8 mouse cellular contexts compared by ENCODE assay signal in the genomic region with DNA sequence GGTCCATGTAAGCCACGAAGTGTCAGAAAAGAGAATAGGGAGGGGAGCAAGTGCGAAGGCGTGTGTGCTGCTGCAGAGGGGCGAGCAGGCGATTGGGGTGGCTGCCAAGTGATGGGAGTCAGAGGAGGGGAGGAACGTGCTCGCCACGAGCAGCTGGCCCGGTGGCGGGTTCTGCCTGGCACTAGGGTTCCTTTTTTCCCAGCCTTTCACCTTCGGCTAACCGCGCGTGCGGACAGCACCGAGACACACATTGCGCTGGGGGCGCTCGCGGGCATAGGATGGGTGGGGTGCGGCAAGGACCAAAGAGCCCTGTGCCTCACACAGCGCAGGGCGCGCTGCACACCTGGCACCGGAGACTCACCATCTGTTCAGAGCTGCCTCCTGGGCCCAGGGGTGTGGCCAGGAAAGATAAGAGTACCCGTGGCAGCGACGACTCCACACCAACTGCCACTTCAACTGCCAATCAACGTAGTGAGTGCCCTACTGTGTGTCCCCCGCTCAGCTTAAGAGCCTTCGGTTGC. TPM values are rescaled to one million over a fixed set of nuclear protein-coding genes. Genes with fewer than 3 reads are reported as not detected.
DNase-seq lines count a peak whose midpoint lies in the region; ATAC-seq and TF ChIP-seq lines count a peak whose summit lies in the region.

No protein-coding gene starts in this region.

- peak overlapping the region; percentile 89 for H3K4me3 ChIP-seq in ES-Bruce4 (ENCODE audit: low read depth, low read length)
- peak overlapping the region; percentile 89 for H3K4me3 ChIP-seq in cerebellum, adult 2 months (replicated peaks; ENCODE audit: insufficient read depth, low read depth, low read length)
- H3K4me3 ChIP-seq in forebrain, postnatal 0 days (ENCODE audit: low read depth, low read length): peak overlapping the region; percentile 58
- peak overlapping the region; percentile 57 for H3K4me3 ChIP-seq in neural tube, embryonic 14.5 days (ENCODE audit: low read depth, low read length)

- no peaks in the 10 kb centered on the region for H3K27me3 ChIP-seq in ES-Bruce4 (ENCODE audit: control insufficient read depth, insufficient read depth, low read length, poor library complexity, severe bottlenecking)
- H3K27me3 ChIP-seq in cerebellum, adult 2 months (ENCODE audit: control insufficient read depth, insufficient read depth, low read length): no peaks in the 10 kb centered on the region
- H3K27me3 ChIP-seq in forebrain, postnatal 0 days (ENCODE audit: insufficient read depth, low read length): no peaks in the 10 kb centered on the region
- no peaks in the 10 kb centered on the region for H3K27me3 ChIP-seq in neural tube, embryonic 14.5 days (ENCODE audit: control insufficient read depth, insufficient read depth, low read length)

- H3K9ac ChIP-seq in ES-Bruce4 (ENCODE audit: low read depth, poor library complexity, severe bottlenecking): peak overlapping the region; percentile 68
- H3K9ac ChIP-seq in forebrain, postnatal 0 days: peak overlapping the region; percentile 88
- peak overlapping the region; percentile 76 for H3K9ac ChIP-seq in neural tube, embryonic 14.5 days (replicated peaks; ENCODE audit: low read depth, low read length)

- no peak overlapping the region for H3K27ac ChIP-seq in ES-Bruce4 (ENCODE audit: insufficient read depth, low read length)
- H3K27ac ChIP-seq in cerebellum, adult 2 months (ENCODE audit: insufficient read depth, low read length): peak overlapping the region; percentile 91
- H3K27ac ChIP-seq in forebrain, postnatal 0 days (ENCODE audit: low read depth, low read length): peak overlapping the region; percentile 99
- peak overlapping the region; percentile 97 for H3K27ac ChIP-seq in neural tube, embryonic 14.5 days (ENCODE audit: low read depth, low read length)

- no peak for TF ChIP-seq EP300 in ES-Bruce4 (IDR thresholded peaks at IDR 0.05; ENCODE audit: insufficient read depth, low read depth, low read length)

- peak; percentile 89 to 90 for DNase-seq in cerebellum, adult 2 months
- peak; percentile 88 for DNase-seq in forebrain, postnatal 0 days
- DNase-seq in heart, postnatal 25 days (ENCODE audit: low spot score): peak; percentile 63
- peak; percentile 65 to 83 for DNase-seq in layer of hippocampus, adult 18-20 months (ENCODE audit: low spot score in 2 of 2)
- DNase-seq in lung, adult 18-20 months: peak; percentile 86 to 91
- DNase-seq in telencephalon, adult 2 months (ENCODE audit: low read depth, low spot score): peak; percentile 53

- TF ChIP-seq CTCF in ES-Bruce4 (IDR thresholded peaks at IDR 0.05; ENCODE audit: low read depth, low read length): peak; percentile 44
- peak; percentile 55; the same call in 1 of the 2 replicates for TF ChIP-seq CTCF in cerebellum, adult 2 months (IDR thresholded peaks at IDR 0.05; ENCODE audit: borderline replicate concordance, insufficient read depth, low read depth, low read length)
- peak; percentile 87 for TF ChIP-seq CTCF in forebrain, postnatal 0 days (IDR thresholded peaks at IDR 0.05; ENCODE audit: low read depth)

- TF ChIP-seq POLR2A in ES-Bruce4 (IDR thresholded peaks at IDR 0.05; ENCODE audit: insufficient read depth, low read length): no peak
- no peak for TF ChIP-seq POLR2A in cerebellum, adult 2 months (IDR thresholded peaks at IDR 0.05; ENCODE audit: borderline replicate concordance, insufficient read depth, low read length)

- H3K4me1 ChIP-seq in ES-Bruce4 (ENCODE audit: control insufficient read depth, insufficient read depth, low read length): no peaks in the 10 kb centered on the region
- H3K4me1 ChIP-seq in cerebellum, adult 2 months (ENCODE audit: control insufficient read depth, insufficient read depth, low read length): no peaks in the 10 kb centered on the region
- peaks cover 8% of the 10 kb centered on the region for H3K4me1 ChIP-seq in forebrain, postnatal 0 days (ENCODE audit: insufficient read depth)
- H3K4me1 ChIP-seq in neural tube, embryonic 14.5 days (ENCODE audit: control insufficient read depth, insufficient read depth, low read length): no peaks in the 10 kb centered on the region

- intact Hi-C loops in heart, postnatal 25 days (cut with DNase I): loop anchor here (2.0 kb wide), 1 partner anchor 877 kb away; no protein-coding TSS in a partner anchor

- peak; percentile 74 for ATAC-seq in forebrain, postnatal 0 days
- ATAC-seq in neural tube, embryonic 14.5 days (ENCODE audit: low read depth): peak; percentile 84

- under 1% methylated on average over 31 of the region's 31 CpGs for WGBS in cerebellum, adult 2 months
- WGBS in forebrain, postnatal 0 days: under 1% methylated on average over 28 of the region's 31 CpGs
- 1% methylated on average over 31 of the region's 31 CpGs for WGBS in neural tube, embryonic 14.5 days

- H3K4me2 ChIP-seq in forebrain, postnatal 0 days (ENCODE audit: low read depth): peak overlapping the region; percentile 98
- H3K4me2 ChIP-seq in neural tube, embryonic 14.5 days (ENCODE audit: low read depth, low read length): peak overlapping the region; percentile 97

- H3K9me3 ChIP-seq in ES-Bruce4 (replicated peaks; ENCODE audit: control insufficient read depth, insufficient read depth, low read length, poor library complexity, severe bottlenecking): no peaks in the 10 kb centered on the region
- no peaks in the 10 kb centered on the region for H3K9me3 ChIP-seq in forebrain, postnatal 0 days (ENCODE audit: low read length)
- H3K9me3 ChIP-seq in neural tube, embryonic 14.5 days (ENCODE audit: control insufficient read depth, low read length): no peaks in the 10 kb centered on the region

- H3K36me3 ChIP-seq in ES-Bruce4 (ENCODE audit: control insufficient read depth, insufficient read depth, low read length, poor library complexity, severe bottlenecking): no peaks in the 10 kb centered on the region
- H3K36me3 ChIP-seq in forebrain, postnatal 0 days (ENCODE audit: insufficient read depth): no peaks in the 10 kb centered on the region
- no peaks in the 10 kb centered on the region for H3K36me3 ChIP-seq in neural tube, embryonic 14.5 days (ENCODE audit: control insufficient read depth, insufficient read depth, low read length)

RNA-seq across cellular contexts. Expression of gene Sox4, which starts 6.0 kb away (rescaled TPM):
- polyA plus RNA-seq in ES-Bruce4 (2011; ENCODE audit: insufficient read depth, insufficient read length, low read depth, missing spikeins): 31.3 and 32.6 TPM in 2 replicates
- 4.2 and 4.7 TPM in 2 replicates for polyA plus RNA-seq in cerebellum, adult 2 months (2012; rRNA removed)
- 217 and 275 TPM in 2 replicates for total RNA-seq in forebrain, postnatal 0 days (2014; rRNA removed)
- polyA plus RNA-seq in forebrain, postnatal 0 days (2015; fragmentation: Nextera tagmentation; extraction: Ambion mirVana): 202 and 214 TPM in 2 replicates
- total RNA-seq in heart, postnatal 25 days (2021): 10 to 100 TPM; 21.3 to 41.6 TPM
- total RNA-seq in layer of hippocampus, adult 18-20 months (2021): 10 to 100 TPM; 15.7 to 17.0 TPM
- polyA plus RNA-seq in neural tube, embryonic 14.5 days (2014; fragmentation: Nextera tagmentation; extraction: Ambion mirVana): 157 and 188 TPM in 2 replicates
